ENCODE assay signal across 5 mouse cellular contexts in genomic region chr3:18580911-18581626, GRCm38 (mm10).
DNase-seq lines count a peak whose midpoint lies in the region; ATAC-seq and TF ChIP-seq lines count a peak whose summit lies in the region.
"Not testable (repeated sequence)": the region's sequence is repeated elsewhere in the genome, so short reads cannot be mapped to it uniquely, and the experiment has no call there.

No protein-coding gene starts in this region.

- not testable (repeated sequence) for TF ChIP-seq POLR2A in ES-Bruce4 (IDR thresholded peaks at IDR 0.05; ENCODE audit: insufficient read depth, low read length)

- not testable (repeated sequence) for ATAC-seq in forebrain, embryonic 14.5 days

- not testable (repeated sequence) for H3K27me3 ChIP-seq in ES-Bruce4 (ENCODE audit: control insufficient read depth, insufficient read depth, low read length, poor library complexity, severe bottlenecking); forebrain, embryonic 14.5 days (replicated peaks; ENCODE audit: control insufficient read depth, insufficient read depth, low read length)

- DNase-seq in ES-CJ7 (ENCODE audit: low read depth, low spot score) = peak; percentile 78
- DNase-seq in R1 (ENCODE audit: low read depth, low spot score) = peak; percentile 86
- peak; percentile 63 for DNase-seq in ZHBTc4 (ENCODE audit: low read depth, low spot score)
- peak; percentile 5 for DNase-seq in forebrain, embryonic 14.5 days (ENCODE audit: low spot score)

- 38% methylated on average over 12 of the region's 12 CpGs for WGBS in forebrain, embryonic 14.5 days

- H3K9me3 ChIP-seq in ES-Bruce4 (replicated peaks; ENCODE audit: control insufficient read depth, insufficient read depth, low read length, poor library complexity, severe bottlenecking); forebrain, embryonic 14.5 days (replicated peaks; ENCODE audit: control insufficient read depth, low read length): not testable (repeated sequence)

- H3K27ac ChIP-seq in ES-Bruce4 (ENCODE audit: insufficient read depth, low read length) = peak overlapping the region; percentile 48; the same call in 1 of the 2 replicates
- not testable (repeated sequence) for H3K27ac ChIP-seq in forebrain, embryonic 14.5 days (ENCODE audit: low read depth, low read length)

- H3K4me2 ChIP-seq in forebrain, embryonic 14.5 days (ENCODE audit: low read length) = not testable (repeated sequence)

- H3K9ac ChIP-seq in ES-Bruce4 (ENCODE audit: low read depth, poor library complexity, severe bottlenecking); forebrain, embryonic 14.5 days (ENCODE audit: low read length): not testable (repeated sequence)

- H3K4me3 ChIP-seq in ES-Bruce4 (ENCODE audit: low read depth, low read length); forebrain, embryonic 14.5 days (ENCODE audit: low read depth, low read length): not testable (repeated sequence)

- TF ChIP-seq EP300 in ES-Bruce4 (IDR thresholded peaks at IDR 0.05; ENCODE audit: insufficient read depth, low read depth, low read length) = not testable (repeated sequence)

- H3K4me1 ChIP-seq in ES-Bruce4 (ENCODE audit: control insufficient read depth, insufficient read depth, low read length); forebrain, embryonic 14.5 days (ENCODE audit: control insufficient read depth, insufficient read depth, low read length): not testable (repeated sequence)

- not testable (repeated sequence) for TF ChIP-seq CTCF in ES-Bruce4 (IDR thresholded peaks at IDR 0.05; ENCODE audit: low read depth, low read length)

- not testable (repeated sequence) for H3K36me3 ChIP-seq in ES-Bruce4 (ENCODE audit: control insufficient read depth, insufficient read depth, low read length, poor library complexity, severe bottlenecking); forebrain, embryonic 14.5 days (ENCODE audit: control insufficient read depth, insufficient read depth, low read length)

Comparison
In these comparisons a context has a peak if more than half of its experiments do, and no peak if none do; other contexts are left out.
1. DNase-seq: peak in every context shown above with its lines; median percentile 86 in R1; 78 in ES-CJ7; 63 in ZHBTc4; 5 in forebrain, embryonic 14.5 days.